Mouse (Mus musculus) stomach, postnatal 0 days (tissue): ENCODE results near the gene Ttc34. TPM values are rescaled to one million over a fixed set of nuclear protein-coding genes. Genes with fewer than 3 reads are reported as not detected.

Experiments
- ATAC-seq: fragments of 200-750 bp; cut with Nextera tagmentation; 2 replicates; pipeline ENCODE4 v1.8.0; 2017; ENCODE audit not compliant: low FRiP score, low TSS enrichment
- DNase-seq: peaks from one replicate; pipeline ENCODE4 v3.0.0-alpha.2; 2016; ENCODE audit warnings: low spot score
- H3K27ac ChIP-seq: fragments of 300-500 bp; sonication (generic); replicated peaks from 2 replicates; pipeline ENCODE4 v1.5.1; 2014; ENCODE audit warnings: mild to moderate bottlenecking, control low read depth
- H3K27me3 ChIP-seq: fragments of 300-500 bp; sonication (generic); 2 replicates; pipeline ENCODE4 v1.6.1; 2014; ENCODE audit warnings: low read length; ENCODE audit not compliant: control insufficient read depth, insufficient read depth
- H3K36me3 ChIP-seq: fragments of 300-500 bp; sonication (generic); 2 replicates; pipeline ENCODE4 v1.6.1; 2014; ENCODE audit warnings: low read length, mixed read lengths; ENCODE audit not compliant: control insufficient read depth, insufficient read depth
- H3K4me1 ChIP-seq: fragments of 300-500 bp; sonication (generic); replicated peaks from 2 replicates; pipeline ENCODE4 v1.6.1; 2014; ENCODE audit warnings: antibody characterized with exemption; ENCODE audit not compliant: control insufficient read depth, insufficient read depth
- H3K4me2 ChIP-seq: fragments of 300-500 bp; sonication (generic); replicated peaks from 2 replicates; pipeline ENCODE4 v1.6.1; 2014; ENCODE audit warnings: low read depth, mild to moderate bottlenecking, control low read depth, moderate library complexity
- H3K4me3 ChIP-seq: fragments of 300-500 bp; sonication (generic); 2 replicates; pipeline ENCODE4 v1.5.1; 2014; ENCODE audit warnings: low read depth, low read length, control low read depth
- H3K9ac ChIP-seq: fragments of 300-500 bp; sonication (generic); 2 replicates; pipeline ENCODE4 v1.6.1; 2014; ENCODE audit warnings: mild to moderate bottlenecking, low read length, control low read depth, mixed read lengths
- H3K9me3 ChIP-seq: fragments of 300-500 bp; sonication (generic); 2 replicates; pipeline ENCODE4 v1.6.1; 2016; ENCODE audit warnings: low read length; ENCODE audit not compliant: control insufficient read depth
- CTCF ChIP-seq: IDR thresholded peaks from 2 replicates; pipeline ENCODE4 v1.5.1; 2016; ENCODE audit warnings: antibody characterized with exemption, low read depth, mild to moderate bottlenecking, moderate library complexity
- EP300 ChIP-seq: optimal IDR thresholded peaks from 2 replicates; pipeline ENCODE3; 2016; ENCODE audit warnings: antibody characterized with exemption
- WGBS: fragments of 180-500 bp; shearing (Covaris S2); extraction: QIAGEN DNeasy Blood & Tissue Kit; methylation state at CpG from one replicate; pipeline ENCODE4 v1.1.7; 2014; 5-methylcytosine and 5-hydroxymethylcytosine counted together
- polyA plus RNA-seq: library from polyadenylated mRNA; unstranded; fragments of >200 nt; fragmentation: Nextera tagmentation; extraction: Ambion mirVana; gene quantifications from 2 replicates; pipeline ENCODE4 v1.2.1, GENCODE M21; 2015

The Ttc34 gene
- polyA plus RNA-seq, 1 experiment from 2014 or later, result 0.10 TPM

GRCm38 (mm10) chr4:154895549-154895948 lies 58.3 kb downstream of the Ttc34 start:
- Histone ChIP-seq H3K9ac (no peak overlapping the region), H3K4me1 (peaks cover 5% of the 10 kb centered on the region; the same call in 1 of the 2 replicates), H3K4me2 (no peak overlapping the region), H3K27ac (no peak overlapping the region), H3K4me3 (no peak overlapping the region), H3K9me3 (no peaks in the 10 kb centered on the region), H3K36me3 (no peaks in the 10 kb centered on the region; the same call in 1 of the 2 replicates), H3K27me3 (no peaks in the 10 kb centered on the region)
- TF ChIP-seq EP300 (no peak), CTCF (no peak)
- DNase-seq (no peak), ATAC-seq (no peak)
- WGBS, result 77% methylated on average over 5 of the region's 5 CpGs

- TF ChIP-seq CTCF, result no peak
- no peak for TF ChIP-seq EP300
- peak overlapping the region; percentile 74 for H3K27ac ChIP-seq
- H3K36me3 ChIP-seq, result no peaks in the 10 kb centered on the region; the same call in 1 of the 2 replicates
- H3K9me3 ChIP-seq, result no peaks in the 10 kb centered on the region
- H3K4me2 ChIP-seq, result peak overlapping the region; percentile 93
- DNase-seq (no peak), ATAC-seq (no peak)
- peaks cover 5% of the 10 kb centered on the region; the same call in 1 of the 2 replicates for H3K4me1 ChIP-seq
- peak overlapping the region; percentile 60; the same call in 1 of the 2 replicates for H3K9ac ChIP-seq
- H3K27me3 ChIP-seq, result no peaks in the 10 kb centered on the region
- peak overlapping the region; percentile 54 for H3K4me3 ChIP-seq
- WGBS, result 54% methylated on average over 6 of the region's 6 CpGs
Measured at GRCm38 (mm10) chr4:154897676-154898465, 60.6 kb downstream of the Ttc34 start.

- ATAC-seq, result peak; percentile 95
- 3% methylated on average over 43 of the region's 43 CpGs for WGBS
- TF ChIP-seq CTCF, result no peak
- TF ChIP-seq EP300, result no peak
- Histone ChIP-seq H3K9me3 (no peaks in the 10 kb centered on the region), H3K27ac (peak within 1 kb of the TSS; percentile 74), H3K36me3 (no peaks in the 10 kb centered on the region; the same call in 1 of the 2 replicates), H3K4me1 (peaks cover 5% of the 10 kb centered on the region; the same call in 1 of the 2 replicates), H3K27me3 (no peaks in the 10 kb centered on the region), H3K4me3 (peak within 1 kb of the TSS; percentile 54), H3K4me2 (peak within 1 kb of the TSS; percentile 93), H3K9ac (peak within 1 kb of the TSS; percentile 60)
- DNase-seq, result peak; percentile 92
Measured at GRCm38 (mm10) chr4:154898506-154899446, 61.5 kb downstream of the Ttc34 start, which contains the start of gene Fam213b. TSS of gene Fam213b (minus strand) at chr4:154899135.

- no peak overlapping the region for H3K9ac ChIP-seq
- TF ChIP-seq CTCF, result no peak
- no peak for TF ChIP-seq EP300
- ATAC-seq (no peak), DNase-seq (no peak)
- H3K36me3 ChIP-seq, result no peaks in the 10 kb centered on the region
- peaks cover 5% of the 10 kb centered on the region for H3K4me1 ChIP-seq
- 78% methylated on average over 2 of the region's 2 CpGs for WGBS
- no peaks in the 10 kb centered on the region for H3K27me3 ChIP-seq
- no peak overlapping the region for H3K4me3 ChIP-seq
- H3K27ac ChIP-seq, result no peak overlapping the region
- no peaks in the 10 kb centered on the region for H3K9me3 ChIP-seq
- H3K4me2 ChIP-seq, result no peak overlapping the region
Measured at GRCm38 (mm10) chr4:154902371-154902770, 65.1 kb downstream of the Ttc34 start.

GRCm38 (mm10) chr4:154904185-154905071 lies 67.2 kb downstream of the Ttc34 start:
- Histone ChIP-seq H3K4me2 (peak overlapping the region; percentile 65), H3K4me3 (peak overlapping the region; percentile 36), H3K4me1 (no peaks in the 10 kb centered on the region; the same call in 1 of the 2 replicates), H3K36me3 (no peaks in the 10 kb centered on the region), H3K27me3 (no peaks in the 10 kb centered on the region), H3K9ac (peak overlapping the region; percentile 45), H3K9me3 (no peaks in the 10 kb centered on the region), H3K27ac (no peak overlapping the region)
- 1% methylated on average over 16 of the region's 16 CpGs for WGBS
- TF ChIP-seq CTCF (no peak), EP300 (no peak)
- DNase-seq, result peak; percentile 89
- peak; percentile 95 for ATAC-seq
